Mouse (Mus musculus) G1E (cell line): ENCODE data around the gene Defb19. TPM values are rescaled to one million over a fixed set of nuclear protein-coding genes. Genes with fewer than 3 reads are reported as not detected.

Experiments used
- ATAC-seq: 2 replicates; pipeline ENCODE4 v1.8.0; 2016; ENCODE audit warnings: mild to moderate bottlenecking; ENCODE audit not compliant: insufficient number of reproducible peaks, poor library complexity, low FRiP score, severe bottlenecking; ENCODE audit errors: extremely low read depth
- DNase-seq: peaks from one replicate; pipeline ENCODE4 v3.0.0; 2012; ENCODE audit warnings: low spot score
- H3K27me3 ChIP-seq: 2 replicates; pipeline ENCODE4 v1.6.1; 2012; ENCODE audit warnings: mild to moderate bottlenecking, low read length, inconsistent platforms; ENCODE audit not compliant: insufficient read depth
- H3K36me3 ChIP-seq: replicated peaks from 2 replicates; pipeline ENCODE3; 2012; ENCODE audit warnings: mild to moderate bottlenecking, inconsistent platforms
- H3K4me1 ChIP-seq: 2 replicates; pipeline ENCODE4 v1.6.1; 2012; ENCODE audit warnings: low read depth, low read length, inconsistent platforms, mixed read lengths; ENCODE audit not compliant: insufficient read depth
- H3K4me3 ChIP-seq: 2 replicates; pipeline ENCODE4 v1.5.1; 2012; ENCODE audit warnings: low read depth, mild to moderate bottlenecking, inconsistent platforms, low read length, moderate library complexity, mixed read lengths
- H3K9me3 ChIP-seq: replicated peaks from 2 replicates; pipeline ENCODE4 v1.6.1; 2012; ENCODE audit warnings: inconsistent platforms
- CTCF ChIP-seq: IDR thresholded peaks from 2 replicates; pipeline ENCODE4 v1.5.1; 2012; ENCODE audit warnings: low read depth, low read length, inconsistent platforms, mixed read lengths
- GATA1 ChIP-seq: IDR thresholded peaks from 2 replicates; pipeline ENCODE4 v1.6.1; 2012; ENCODE audit warnings: borderline replicate concordance, low read length, inconsistent platforms, mixed read lengths
- GATA2 ChIP-seq: IDR thresholded peaks from 2 replicates; pipeline ENCODE4 v1.6.1; 2012; ENCODE audit warnings: low read depth, low read length, inconsistent platforms, borderline replicate concordance
- POLR2AphosphoS5 ChIP-seq: IDR thresholded peaks from 2 replicates; pipeline ENCODE4 v1.6.1; 2012; ENCODE audit warnings: low read depth, low read length, inconsistent platforms; ENCODE audit not compliant: insufficient replicate concordance
- TAL1 ChIP-seq: conservative IDR thresholded peaks from 2 replicates; pipeline ENCODE4 v1.6.1; 2012; ENCODE audit warnings: low read depth, low read length, inconsistent platforms, mixed read lengths
- polyA plus RNA-seq: library from polyadenylated mRNA; stranded (reverse); fragments of >175 nt; gene quantifications from 2 replicates; pipeline ENCODE4 v1.2.3, GENCODE M21; 2012
- total RNA-seq, 2 experiments: library from RNA; stranded (forward) in 1 of 2; stranded (reverse) in 1 of 2; fragments of 200-1000 nt in 1 of 2; fragments of >200 nt in 1 of 2; fragmentation: Nextera tagmentation in 1 of 2; gene quantifications; 2 replicates each; pipeline ENCODE4 v1.2.3; 2014 to 2017

Gene Defb19
- total and polyA plus RNA-seq, 3 experiments = not detected

DNA sequence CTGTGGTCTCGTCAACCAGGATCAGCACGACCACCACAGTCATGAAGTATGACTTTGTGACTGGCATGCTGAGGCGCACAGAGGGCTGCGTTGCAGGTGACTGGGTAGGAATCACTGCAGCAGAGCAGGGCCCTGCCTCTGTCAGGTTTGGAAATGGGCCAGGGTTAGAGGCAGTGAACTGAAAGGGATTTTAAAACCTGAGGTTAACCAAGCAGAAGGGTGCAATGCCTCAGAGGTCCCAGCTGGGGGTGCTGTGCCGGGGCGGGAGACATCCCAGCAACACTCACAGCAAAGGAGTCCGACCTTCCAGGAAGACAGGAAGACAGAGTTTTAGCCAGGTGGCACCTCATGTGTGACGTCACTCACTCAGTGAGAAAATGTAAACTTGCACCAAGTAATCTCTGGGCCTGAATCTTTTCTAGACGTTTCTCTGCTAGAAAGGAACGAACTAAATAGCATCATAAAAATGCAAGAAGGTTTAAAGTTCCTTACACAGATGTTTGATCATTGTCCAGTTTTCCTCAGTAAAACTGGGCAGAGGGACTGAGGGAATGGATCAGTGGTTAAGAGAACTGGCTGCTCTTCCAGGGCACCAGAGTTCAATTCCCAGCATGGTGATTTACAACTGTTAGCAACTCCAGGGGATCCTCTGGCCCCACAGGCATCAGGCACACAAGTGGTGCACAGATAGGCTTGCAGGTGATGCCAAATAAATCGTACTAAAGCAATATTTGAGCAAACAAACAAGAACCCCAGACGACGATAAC is 40.0 kb downstream of the Defb19 start, which contains the start of gene Defb29:
TSS of gene Defb29 (minus strand) at position 155 of the 767 bp plus-strand sequence.
- no peaks in the 10 kb centered on the region for H3K36me3 ChIP-seq
- peaks cover 3% of the 10 kb centered on the region; the same call in 1 of the 2 replicates for H3K27me3 ChIP-seq
- no peaks in the 10 kb centered on the region for H3K4me1 ChIP-seq
- peaks cover 2% of the 10 kb centered on the region; the same call in 1 of the 2 replicates for H3K9me3 ChIP-seq
- H3K4me3 ChIP-seq = no peak within 1 kb of the TSS
- ATAC-seq = no peak
- no peak for DNase-seq
- TF ChIP-seq GATA1 = no peak
- no peak for TF ChIP-seq TAL1
- no peak for TF ChIP-seq POLR2AphosphoS5
- no peak for TF ChIP-seq CTCF
- no peak for TF ChIP-seq GATA2

Other genes with a start within 250 kb of the Defb19 start
Only the 20 nearest of the 22 such genes appear.
- not detected in 2 replicates for gene Nrsn2, start 203.7 kb downstream of the Defb19 start, total RNA-seq (2014; fragmentation: Nextera tagmentation)
- 0.17 TPM in 1 of 2 replicates, not detected in the other for gene Nrsn2, start 203.7 kb downstream of the Defb19 start, total RNA-seq (2017)
- not detected in 2 replicates for gene Nrsn2, start 203.7 kb downstream of the Defb19 start, polyA plus RNA-seq
- 29.4 and 34.4 TPM in 2 replicates for gene Sox12, start 182.2 kb downstream of the Defb19 start, total RNA-seq (2014; fragmentation: Nextera tagmentation)
- 0.98 and 1.7 TPM in 2 replicates for gene Sox12, start 182.2 kb downstream of the Defb19 start, total RNA-seq (2017)
- 60.0 and 62.8 TPM in 2 replicates for gene Sox12, start 182.2 kb downstream of the Defb19 start, polyA plus RNA-seq
- gene Zcchc3, start 165.3 kb downstream of the Defb19 start, total RNA-seq (2014; fragmentation: Nextera tagmentation) = 21.1 and 23.7 TPM in 2 replicates
- 12.4 and 12.9 TPM in 2 replicates for gene Zcchc3, start 165.3 kb downstream of the Defb19 start, total RNA-seq (2017)
- 21.8 and 22.8 TPM in 2 replicates for gene Zcchc3, start 165.3 kb downstream of the Defb19 start, polyA plus RNA-seq
- gene 6820408C15Rik, start 164.7 kb downstream of the Defb19 start, total RNA-seq (2014; fragmentation: Nextera tagmentation) = 2.1 and 3.8 TPM in 2 replicates
- 0.49 and 0.64 TPM in 2 replicates for gene 6820408C15Rik, start 164.7 kb downstream of the Defb19 start, total RNA-seq (2017)
- gene 6820408C15Rik, start 164.7 kb downstream of the Defb19 start, polyA plus RNA-seq = 0.17 and 0.18 TPM in 2 replicates
- gene Defb23, start 115.7 kb downstream of the Defb19 start, total RNA-seq (2014; fragmentation: Nextera tagmentation) = not detected in 2 replicates
- gene Defb23, start 115.7 kb downstream of the Defb19 start, total RNA-seq (2017) = 0.29 TPM in 1 of 2 replicates, not detected in the other
- not detected in 2 replicates for gene Defb23, start 115.7 kb downstream of the Defb19 start, polyA plus RNA-seq
- not detected in 2 replicates for gene Defb20, start 103.2 kb downstream of the Defb19 start, total RNA-seq (2014; fragmentation: Nextera tagmentation)
- gene Defb20, start 103.2 kb downstream of the Defb19 start, total RNA-seq (2017) = 0.22 TPM in 1 of 2 replicates, not detected in the other
- gene Defb20, start 103.2 kb downstream of the Defb19 start, polyA plus RNA-seq = not detected in 2 replicates
- gene Defb22, start 90.2 kb downstream of the Defb19 start, total RNA-seq (2014; fragmentation: Nextera tagmentation) = not detected in 2 replicates
- gene Defb22, start 90.2 kb downstream of the Defb19 start, total RNA-seq (2017) = not detected in 2 replicates
- gene Defb22, start 90.2 kb downstream of the Defb19 start, polyA plus RNA-seq = not detected in 2 replicates
- gene Defb26, start 68.6 kb downstream of the Defb19 start, total RNA-seq (2014; fragmentation: Nextera tagmentation) = not detected in 2 replicates
- gene Defb26, start 68.6 kb downstream of the Defb19 start, total RNA-seq (2017) = not detected in 2 replicates
- gene Defb26, start 68.6 kb downstream of the Defb19 start, polyA plus RNA-seq = not detected in 2 replicates
- gene Defb28, start 62.1 kb downstream of the Defb19 start, total RNA-seq (2014; fragmentation: Nextera tagmentation) = not detected in 2 replicates
- not detected in 2 replicates for gene Defb28, start 62.1 kb downstream of the Defb19 start, total RNA-seq (2017)
- gene Defb28, start 62.1 kb downstream of the Defb19 start, polyA plus RNA-seq = not detected in 2 replicates
- gene Defb29, start 40.2 kb downstream of the Defb19 start, total RNA-seq (2014; fragmentation: Nextera tagmentation) = not detected in 2 replicates
- not detected in 2 replicates for gene Defb29, start 40.2 kb downstream of the Defb19 start, total RNA-seq (2017)
- not detected in 2 replicates for gene Defb29, start 40.2 kb downstream of the Defb19 start, polyA plus RNA-seq
- not detected in 2 replicates for gene Gm17416, start 11.0 kb downstream of the Defb19 start, total RNA-seq (2014; fragmentation: Nextera tagmentation)
- not detected in 2 replicates for gene Gm17416, start 11.0 kb downstream of the Defb19 start, total RNA-seq (2017)
- gene Gm17416, start 11.0 kb downstream of the Defb19 start, polyA plus RNA-seq = not detected in 2 replicates
- gene Defb21, start 7.6 kb downstream of the Defb19 start, total RNA-seq (2014; fragmentation: Nextera tagmentation) = not detected in 2 replicates
- not detected in 2 replicates for gene Defb21, start 7.6 kb downstream of the Defb19 start, total RNA-seq (2017)
- gene Defb21, start 7.6 kb downstream of the Defb19 start, polyA plus RNA-seq = not detected in 2 replicates
- gene Defb45, start 19.1 kb upstream of the Defb19 start, total RNA-seq (2014; fragmentation: Nextera tagmentation) = not detected in 2 replicates
- not detected in 2 replicates for gene Defb45, start 19.1 kb upstream of the Defb19 start, total RNA-seq (2017)
- not detected in 2 replicates for gene Defb45, start 19.1 kb upstream of the Defb19 start, polyA plus RNA-seq
- gene Defb36, start 24.0 kb upstream of the Defb19 start, total RNA-seq (2014; fragmentation: Nextera tagmentation) = not detected in 2 replicates
- gene Defb36, start 24.0 kb upstream of the Defb19 start, total RNA-seq (2017) = not detected in 2 replicates
- not detected in 2 replicates for gene Defb36, start 24.0 kb upstream of the Defb19 start, polyA plus RNA-seq
- gene Defb25, start 42.7 kb upstream of the Defb19 start, total RNA-seq (2014; fragmentation: Nextera tagmentation) = not detected in 2 replicates
- gene Defb25, start 42.7 kb upstream of the Defb19 start, total RNA-seq (2017) = not detected in 2 replicates
- not detected in 2 replicates for gene Defb25, start 42.7 kb upstream of the Defb19 start, polyA plus RNA-seq
- not detected in 2 replicates for gene Rem1, start 46.6 kb upstream of the Defb19 start, total RNA-seq (2014; fragmentation: Nextera tagmentation)
- gene Rem1, start 46.6 kb upstream of the Defb19 start, total RNA-seq (2017) = not detected in 2 replicates
- gene Rem1, start 46.6 kb upstream of the Defb19 start, polyA plus RNA-seq = not detected in 2 replicates
- gene H13, start 89.1 kb upstream of the Defb19 start, total RNA-seq (2014; fragmentation: Nextera tagmentation) = 65.2 and 67.2 TPM in 2 replicates
- 43.2 and 50.6 TPM in 2 replicates for gene H13, start 89.1 kb upstream of the Defb19 start, total RNA-seq (2017)
- gene H13, start 89.1 kb upstream of the Defb19 start, polyA plus RNA-seq = 54.2 and 60.8 TPM in 2 replicates
- 24.2 and 24.3 TPM in 2 replicates for gene Mcts2, start 106.7 kb upstream of the Defb19 start, total RNA-seq (2014; fragmentation: Nextera tagmentation)
- 30.0 and 33.3 TPM in 2 replicates for gene Mcts2, start 106.7 kb upstream of the Defb19 start, total RNA-seq (2017)
- gene Mcts2, start 106.7 kb upstream of the Defb19 start, polyA plus RNA-seq = 2.1 and 2.6 TPM in 2 replicates
- gene Id1, start 155.9 kb upstream of the Defb19 start, total RNA-seq (2014; fragmentation: Nextera tagmentation) = 20.8 and 21.7 TPM in 2 replicates
- gene Id1, start 155.9 kb upstream of the Defb19 start, total RNA-seq (2017) = 33.2 and 41.4 TPM in 2 replicates
- gene Id1, start 155.9 kb upstream of the Defb19 start, polyA plus RNA-seq = 110 TPM in 2 replicates
- not detected in 2 replicates for gene Cox4i2, start 173.9 kb upstream of the Defb19 start, total RNA-seq (2014; fragmentation: Nextera tagmentation)
- 0.16 TPM in 1 of 2 replicates, not detected in the other for gene Cox4i2, start 173.9 kb upstream of the Defb19 start, total RNA-seq (2017)
- gene Cox4i2, start 173.9 kb upstream of the Defb19 start, polyA plus RNA-seq = not detected in 2 replicates